Mouse (Mus musculus) heart, embryonic 14.5 days (tissue): ENCODE measurements around the gene Pih1d2. TPM values are rescaled to one million over a fixed set of nuclear protein-coding genes. Genes with fewer than 3 reads are reported as not detected.

ENCODE experiments used
- ATAC-seq: fragments of 200-750 bp; cut with Nextera tagmentation; 2 replicates; pipeline ENCODE4 v1.8.0; 2017; ENCODE audit warnings: low read depth, moderate TSS enrichment; ENCODE audit not compliant: insufficient number of reproducible peaks, insufficient read depth, low FRiP score
- H3K27ac ChIP-seq, 2 experiments: fragments of 200-500 bp in 1 of 2; fragments of 300-500 bp in 1 of 2; sonication (generic) in 1 of 2; replicated peaks in 1 of 2; 2 replicates each; pipeline ENCODE4 v1.5.1; 2012 to 2014; ENCODE audit warnings: low read depth in 2 of 2, low read length in 2 of 2, control low read depth in 1 of 2, mild to moderate bottlenecking in 1 of 2, mixed read lengths in 1 of 2; ENCODE audit not compliant: control insufficient read depth in 1 of 2, insufficient read depth in 1 of 2
- H3K27me3 ChIP-seq: fragments of 300-500 bp; sonication (generic); 2 replicates; pipeline ENCODE4 v1.6.1; 2014; ENCODE audit warnings: mild to moderate bottlenecking, low read length, control low read depth; ENCODE audit not compliant: control insufficient read depth, insufficient read depth
- H3K36me3 ChIP-seq: fragments of 300-500 bp; sonication (generic); 2 replicates; pipeline ENCODE4 v1.6.1; 2014; ENCODE audit warnings: mild to moderate bottlenecking, control low read depth, low read length, mixed read lengths; ENCODE audit not compliant: control insufficient read depth, insufficient read depth
- H3K4me1 ChIP-seq, 2 experiments: fragments of 200-500 bp in 1 of 2; fragments of 300-500 bp in 1 of 2; sonication (generic) in 1 of 2; 2 replicates each; pipeline ENCODE4 v1.6.1; 2012 to 2014; ENCODE audit warnings: low read length in 2 of 2, control low read depth in 1 of 2, mixed read lengths in 1 of 2; ENCODE audit not compliant: control insufficient read depth in 2 of 2, insufficient read depth in 2 of 2
- H3K4me2 ChIP-seq: fragments of 300-500 bp; sonication (generic); 2 replicates; pipeline ENCODE4 v1.6.1; 2014; ENCODE audit warnings: mild to moderate bottlenecking, low read length
- H3K4me3 ChIP-seq, 2 experiments: fragments of 200-500 bp in 1 of 2; fragments of 300-500 bp in 1 of 2; sonication (generic) in 1 of 2; 2 replicates each; pipeline ENCODE4 v1.5.1; 2012 to 2014; ENCODE audit warnings: low read length in 2 of 2, mild to moderate bottlenecking in 2 of 2, control low read depth in 1 of 2, low read depth in 1 of 2, moderate library complexity in 1 of 2; ENCODE audit not compliant: control insufficient read depth in 1 of 2, insufficient read depth in 1 of 2
- H3K9ac ChIP-seq: fragments of 300-500 bp; sonication (generic); 2 replicates; pipeline ENCODE4 v1.6.1; 2014; ENCODE audit warnings: mild to moderate bottlenecking, low read length
- H3K9me3 ChIP-seq: fragments of 300-500 bp; sonication (generic); 2 replicates; pipeline ENCODE4 v1.6.1; 2016; ENCODE audit warnings: low read length, control low read depth; ENCODE audit not compliant: control insufficient read depth
- WGBS: fragments of 180-500 bp; shearing (Covaris S2); extraction: QIAGEN DNeasy Blood & Tissue Kit; methylation state at CpG from one replicate; pipeline ENCODE4 v1.1.7; 2014; 5-methylcytosine and 5-hydroxymethylcytosine counted together
- polyA plus RNA-seq: library from polyadenylated mRNA; unstranded; fragments of >200 nt; fragmentation: Nextera tagmentation; extraction: Ambion mirVana; gene quantifications from 2 replicates; pipeline ENCODE4 v1.2.1, GENCODE M21; 2014

Gene Pih1d2
- polyA plus RNA-seq, 1 experiment from 2014 or later, result 1.9 TPM

DNA sequence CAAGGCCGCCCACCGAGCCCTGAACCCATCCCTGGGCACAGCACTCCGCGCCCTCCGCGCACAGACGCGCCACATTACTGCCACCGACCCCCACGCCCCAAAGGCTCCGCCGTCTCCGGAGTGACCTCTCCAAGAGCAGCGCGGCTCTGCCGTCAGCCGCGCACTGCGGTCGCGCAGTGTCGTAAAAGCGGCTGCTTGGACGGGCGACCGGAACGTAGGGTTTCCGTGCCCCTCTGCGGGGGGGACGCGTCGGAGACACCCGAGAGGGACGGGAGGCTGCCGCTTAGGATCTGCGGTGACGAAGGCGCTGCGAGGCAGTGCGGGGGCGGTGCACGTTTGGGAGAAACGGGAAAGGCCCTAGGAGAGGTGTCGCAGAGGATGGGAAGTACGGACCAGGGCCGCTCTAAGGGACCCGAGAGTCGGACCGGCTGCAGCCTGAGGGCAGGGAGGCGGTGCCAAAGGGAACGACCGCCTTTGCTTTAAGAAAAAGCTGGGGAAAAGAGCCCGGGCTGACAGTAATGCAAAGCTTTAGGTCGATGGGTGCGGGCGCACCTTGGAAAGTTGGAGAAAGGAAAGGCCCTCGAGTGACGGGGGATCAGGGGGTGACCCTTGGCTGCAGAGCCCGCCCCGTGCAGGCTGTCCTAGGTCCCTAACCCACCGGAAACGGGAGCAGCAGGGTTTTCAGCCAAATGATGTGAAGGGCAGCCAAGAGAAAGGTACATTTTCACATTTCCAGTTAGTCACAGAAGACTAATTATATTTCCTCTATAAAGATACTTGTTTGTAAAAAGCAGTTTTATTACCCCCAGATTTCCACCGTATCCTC lies 42.5 kb downstream of the Pih1d2 start, which contains the start of gene Dlat:
TSS of gene Dlat (minus strand) at position 389 of the 826 bp plus-strand sequence.
- H3K9ac ChIP-seq, result peak within 1 kb of the TSS; percentile 94
- H3K4me1 ChIP-seq, result peaks cover 3 to 4% of the 10 kb centered on the region in 2 experiments; a peak in 3 of 4 replicates
- H3K9me3 ChIP-seq, result no peaks in the 10 kb centered on the region
- under 1% methylated on average over 63 of the region's 63 CpGs for whole genome bisulfite sequencing
- H3K36me3 ChIP-seq, result peaks cover 32% of the 10 kb centered on the region
- ATAC-seq, result peak; percentile 86
- peak within 1 kb of the TSS; percentile 73 to 91 for H3K27ac ChIP-seq
- H3K4me2 ChIP-seq, result peak within 1 kb of the TSS; percentile 67
- H3K4me3 ChIP-seq, result peak within 1 kb of the TSS; percentile 64 to 78
- H3K27me3 ChIP-seq, result no peaks in the 10 kb centered on the region

DNA sequence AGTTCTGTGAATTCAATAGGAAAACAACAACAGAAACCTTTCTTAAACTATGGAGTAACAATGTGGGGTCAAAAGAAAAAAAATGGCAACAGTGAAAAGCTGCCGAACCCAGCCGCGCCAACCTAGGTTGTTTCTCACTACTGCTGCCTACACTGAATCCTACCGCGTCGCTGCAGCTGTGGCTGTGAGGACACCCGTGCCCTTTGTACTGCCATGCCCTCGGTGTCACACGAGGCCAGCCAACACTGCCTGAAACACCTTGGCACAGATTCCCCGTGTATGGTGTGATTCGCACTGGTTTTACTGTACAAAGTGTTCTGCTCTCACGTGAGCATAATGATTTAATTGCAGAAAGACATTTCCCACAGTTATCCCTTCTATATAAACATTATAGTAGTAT lies 43.3 kb downstream of the Pih1d2 start:
- Histone ChIP-seq H3K27me3 (no peaks in the 10 kb centered on the region), H3K9ac (peak overlapping the region; percentile 94), H3K27ac (peak overlapping the region; percentile 37 to 91; a peak in 3 of 4 replicates), H3K4me2 (peak overlapping the region; percentile 67), H3K9me3 (no peaks in the 10 kb centered on the region), H3K4me3 (peak overlapping the region; percentile 64 to 78), H3K36me3 (peaks cover 31% of the 10 kb centered on the region), H3K4me1 (peaks cover 3 to 6% of the 10 kb centered on the region in 2 experiments; a peak in 3 of 4 replicates)
- ATAC-seq, result no peak
- WGBS, result 15% methylated on average over 12 of the region's 12 CpGs

GRCm38 (mm10) chr9:50664826-50665225 lies 47.7 kb downstream of the Pih1d2 start:
- H3K4me2 ChIP-seq, result no peak overlapping the region
- H3K9me3 ChIP-seq, result no peaks in the 10 kb centered on the region
- H3K27me3 ChIP-seq, result no peaks in the 10 kb centered on the region
- no peak overlapping the region for H3K4me3 ChIP-seq
- H3K4me1 ChIP-seq, result peaks cover 3 to 11% of the 10 kb centered on the region in 2 experiments; a peak in 3 of 4 replicates
- peaks cover 28% of the 10 kb centered on the region; the same call in 1 of the 2 replicates for H3K36me3 ChIP-seq
- H3K27ac ChIP-seq, result no peak overlapping the region
- WGBS, result 73% methylated on average over 5 of the region's 5 CpGs
- ATAC-seq, result no peak
- H3K9ac ChIP-seq, result no peak overlapping the region

- H3K27me3 ChIP-seq, result no peaks in the 10 kb centered on the region
- no peak overlapping the region for H3K4me3 ChIP-seq
- H3K4me2 ChIP-seq, result no peak overlapping the region
- no peaks in the 10 kb centered on the region for H3K9me3 ChIP-seq
- H3K27ac ChIP-seq, result no peak overlapping the region
- ATAC-seq, result no peak
- 62% methylated on average over 6 of the region's 6 CpGs for WGBS
- H3K4me1 ChIP-seq, result 0 out of 4 replicates have a peak, but pooled peaks cover 0 to 8% of the 10 kb centered on the region in 2 experiments
- H3K36me3 ChIP-seq, result peaks cover 28% of the 10 kb centered on the region; the same call in 1 of the 2 replicates
- H3K9ac ChIP-seq, result no peak overlapping the region
These were observed 49.3 kb downstream of the Pih1d2 start for GRCm38 (mm10) chr9:50666442-50666841.

- Histone ChIP-seq H3K27me3 (no peaks in the 10 kb centered on the region), H3K4me1 (0 out of 4 replicates have a peak, but pooled peaks cover 0 to 8% of the 10 kb centered on the region in 2 experiments), H3K9ac (no peak overlapping the region), H3K4me2 (no peak overlapping the region), H3K4me3 (no peak overlapping the region), H3K27ac (peak overlapping the region; percentile 14 to 32; a peak in 1 of 4 replicates), H3K36me3 (peaks cover 28% of the 10 kb centered on the region; the same call in 1 of the 2 replicates), H3K9me3 (no peaks in the 10 kb centered on the region)
- peak; percentile 64; the same call in 1 of the 2 replicates for ATAC-seq
- 49% methylated on average over 8 of the region's 8 CpGs for WGBS
These were observed 50.7 kb downstream of the Pih1d2 start for GRCm38 (mm10) chr9:50667579-50668498.

- Histone ChIP-seq H3K9ac (no peak overlapping the region), H3K4me1 (0 out of 4 replicates have a peak, but pooled peaks cover 0 to 5% of the 10 kb centered on the region in 2 experiments), H3K36me3 (peaks cover 20% of the 10 kb centered on the region; the same call in 1 of the 2 replicates), H3K4me3 (no peak overlapping the region), H3K27ac (no peak overlapping the region), H3K4me2 (no peak overlapping the region), H3K9me3 (no peaks in the 10 kb centered on the region), H3K27me3 (no peaks in the 10 kb centered on the region)
- ATAC-seq, result no peak
- 32% methylated on average over 5 of the region's 5 CpGs for WGBS
These were observed 53.6 kb downstream of the Pih1d2 start for GRCm38 (mm10) chr9:50670690-50671089.
